Mouse (Mus musculus): ENCODE data around the gene Sarnp. TPM values are rescaled to one million over a fixed set of nuclear protein-coding genes. Genes with fewer than 3 reads are reported as not detected.

Gene Sarnp
- 10 to 100 TPM; 43.4 to 56.2 (median 49.5) TPM for total RNA-seq (2022)

DNA sequence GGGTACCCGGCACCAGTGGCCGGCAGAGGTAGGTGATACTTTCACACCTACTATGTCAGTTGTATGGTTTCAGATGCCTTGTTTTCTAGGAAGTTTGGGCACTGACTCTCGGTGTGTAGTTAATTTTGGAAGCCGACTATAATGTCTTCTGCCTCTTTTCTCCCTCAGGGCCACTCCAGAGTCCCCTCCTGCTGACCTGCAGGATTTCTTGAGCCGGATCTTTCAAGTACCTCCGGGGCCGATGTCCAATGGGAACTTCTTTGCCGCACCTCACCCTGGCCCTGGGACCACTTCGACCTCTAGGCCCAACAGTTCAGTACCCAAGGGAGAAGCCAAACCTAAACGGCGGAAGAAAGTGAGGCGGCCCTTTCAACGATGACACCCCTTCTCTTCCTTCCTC, at the start of gene Sarnp:
TSS of gene Sarnp (plus strand) at position 301 of the 400 bp plus-strand sequence.
- DNase-seq: no peak

DNA sequence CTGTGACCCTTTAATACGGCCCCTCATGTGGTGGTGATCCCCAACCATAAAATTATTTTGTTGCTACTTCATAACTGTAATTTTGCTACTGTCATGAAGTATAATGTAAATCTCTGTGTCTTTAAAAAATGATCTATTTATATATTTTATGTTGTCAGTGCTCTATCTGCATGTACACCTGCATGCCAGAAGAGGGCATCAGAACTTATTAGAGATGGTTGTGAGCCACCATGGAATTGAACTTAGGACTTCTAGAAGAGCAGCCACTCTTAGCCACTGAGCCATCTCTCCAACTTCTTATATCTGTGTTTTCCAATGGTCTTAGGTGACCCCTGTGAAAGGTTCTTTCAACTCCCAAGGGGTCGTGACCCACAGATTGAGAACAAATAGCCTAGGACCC, 44.2 kb upstream of the Sarnp start:
- no peak for DNase-seq

DNA sequence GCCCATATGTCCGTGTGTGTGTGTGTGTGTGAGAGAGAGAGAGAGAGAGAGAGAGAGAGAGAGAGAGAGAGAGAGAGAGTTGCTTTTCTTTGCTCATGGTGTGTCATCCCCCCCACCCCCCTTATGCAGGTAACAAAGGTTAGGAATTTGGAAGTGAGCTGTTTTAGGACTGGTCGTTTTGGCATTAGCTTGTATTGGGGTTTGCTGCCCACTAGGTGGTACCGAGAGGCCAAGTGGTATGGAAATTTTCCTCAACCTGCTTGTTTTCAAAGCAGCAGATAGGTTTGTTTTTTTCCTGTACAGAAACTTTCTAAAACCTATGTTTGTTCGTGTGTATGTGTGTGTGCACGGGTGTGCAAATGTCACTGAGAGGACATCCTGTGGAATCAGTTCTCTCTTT, 43.4 kb upstream of the Sarnp start:
- DNase-seq: no peak

DNA sequence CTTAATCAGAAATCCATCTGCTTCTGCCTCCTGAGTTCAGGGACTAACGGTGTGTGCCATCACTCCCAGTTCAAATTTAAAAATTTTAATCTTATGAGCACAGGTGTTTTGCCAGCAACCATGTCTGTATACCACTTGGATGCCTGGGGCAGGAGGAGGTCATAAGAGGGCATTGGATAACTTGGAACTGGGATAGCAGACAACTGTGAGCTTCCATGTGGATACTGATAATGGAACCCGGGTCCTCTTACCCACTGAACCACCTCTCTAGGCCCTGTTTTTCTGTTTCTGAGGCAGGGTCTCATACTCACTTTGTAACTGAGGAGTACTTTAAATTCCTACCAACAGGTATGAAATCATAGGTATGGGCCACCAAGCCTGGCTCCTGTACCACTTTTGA, 38.7 kb upstream of the Sarnp start:
- no peak for DNase-seq

DNA sequence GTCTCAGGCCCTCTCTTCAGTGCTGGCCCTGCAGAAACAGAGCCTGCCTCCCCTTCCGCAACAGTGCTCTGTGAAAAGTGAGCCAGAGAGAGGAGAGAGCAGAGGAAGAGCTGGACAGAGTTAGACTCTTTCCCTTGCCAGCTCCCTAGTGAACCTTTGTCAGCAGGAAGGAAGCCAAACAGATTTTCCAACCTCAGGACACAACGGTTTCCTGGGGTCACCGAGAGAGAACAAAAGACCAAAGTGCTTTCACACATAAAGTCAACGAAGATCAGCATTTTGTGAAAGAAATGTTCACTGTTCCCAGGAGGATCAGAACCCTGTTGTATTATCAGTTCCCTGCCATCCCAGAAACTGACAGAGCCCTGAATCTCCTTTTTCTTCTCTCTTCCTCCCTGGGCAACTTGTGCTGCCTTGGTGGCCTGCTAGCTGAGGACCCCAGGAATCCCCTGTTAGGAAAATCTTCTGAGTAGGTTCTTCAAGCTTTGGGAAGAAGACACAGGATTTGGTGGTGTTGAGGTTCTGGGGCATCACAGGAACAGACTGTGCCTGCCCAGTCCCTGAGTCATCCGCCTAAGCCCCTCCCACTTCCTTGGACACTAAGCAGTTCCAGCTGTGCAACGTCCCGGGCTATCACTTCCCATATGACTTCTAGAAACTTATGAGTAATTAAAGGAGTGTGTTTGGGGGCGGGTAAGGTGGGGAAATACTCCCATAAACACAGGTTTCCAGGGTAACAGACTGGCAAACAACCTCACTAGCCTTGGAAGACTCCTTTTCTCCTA, 37.9 kb upstream of the Sarnp start:
- peak; percentile 71 for DNase-seq

DNA sequence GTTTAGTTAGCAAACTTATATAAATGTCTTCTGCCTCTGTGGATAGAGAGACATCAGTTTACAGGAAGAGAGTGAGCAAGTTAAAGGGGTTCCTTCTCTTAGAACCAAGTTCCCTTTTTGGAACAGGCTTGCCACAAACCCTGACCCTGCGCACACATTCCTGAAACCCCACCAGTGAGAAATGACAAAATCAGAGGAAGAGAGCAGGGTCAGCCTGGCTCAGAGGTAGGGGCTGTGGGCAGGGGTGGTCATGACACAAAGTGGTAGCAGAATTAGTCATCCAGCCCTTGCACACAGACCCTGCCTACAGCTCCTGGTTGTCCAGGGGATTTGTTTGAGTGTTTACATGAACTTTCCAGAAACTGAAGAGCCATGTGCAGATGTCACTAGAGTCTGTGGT, 36.9 kb upstream of the Sarnp start:
- no peak for DNase-seq

DNA sequence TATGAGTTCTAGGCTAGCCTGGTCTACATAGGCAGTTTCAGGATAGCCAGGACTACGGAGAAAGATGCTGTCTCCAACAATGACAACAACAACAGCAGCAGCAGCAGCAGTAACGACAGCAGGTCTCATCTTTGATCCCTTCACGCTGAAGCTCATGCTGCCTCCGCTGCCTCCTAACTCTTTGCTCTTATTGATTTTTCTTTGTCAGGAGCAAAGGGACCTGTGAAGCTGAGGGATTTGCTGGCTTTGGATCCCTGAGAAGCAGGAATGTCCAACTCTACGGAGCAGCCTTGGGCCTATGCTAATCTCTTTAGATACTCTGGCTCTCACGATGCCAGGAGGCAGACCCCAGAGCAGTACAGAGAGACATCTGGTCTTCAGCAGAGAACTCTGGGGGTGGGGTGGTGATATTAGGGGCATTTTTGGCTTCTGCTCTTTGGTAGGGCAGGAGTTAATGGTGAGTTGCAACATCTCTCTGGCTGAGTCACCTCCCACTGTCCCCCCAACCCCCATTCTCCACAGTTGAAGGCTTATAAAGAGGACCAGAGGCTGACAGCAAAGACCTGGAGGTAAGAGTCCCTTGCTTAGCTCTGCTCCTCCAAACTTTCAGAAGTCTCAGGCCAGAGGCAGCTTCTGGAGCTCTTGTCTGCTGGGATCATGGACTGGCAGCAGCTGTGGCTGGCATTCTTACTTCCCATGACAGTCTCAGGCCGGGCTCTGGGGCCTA, 26.6 kb upstream of the Sarnp start, which contains the start of gene Mmp19:
TSS of gene Mmp19 (plus strand) at position 513 of the 727 bp plus-strand sequence.
- DNase-seq: peak; percentile 37

DNA sequence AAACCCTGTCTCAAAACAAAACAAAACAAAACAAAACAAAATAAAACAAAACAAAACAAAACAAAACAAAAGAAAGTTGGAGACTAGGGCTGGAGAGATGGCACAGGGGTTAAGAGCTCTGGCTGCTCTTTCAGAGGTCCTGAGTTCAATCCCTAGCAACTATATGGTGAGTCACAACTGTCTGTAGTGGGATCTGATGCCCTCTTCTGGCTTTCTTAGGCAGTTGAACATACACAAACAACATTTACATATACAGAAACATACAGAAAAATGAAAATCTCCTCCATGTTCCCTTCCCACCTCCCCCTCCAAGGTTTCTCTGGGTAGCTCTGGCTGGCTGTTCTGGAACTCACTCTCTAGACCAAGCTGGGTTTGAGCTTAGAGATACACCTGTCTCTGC, 25.1 kb upstream of the Sarnp start:
- DNase-seq: no peak

DNA sequence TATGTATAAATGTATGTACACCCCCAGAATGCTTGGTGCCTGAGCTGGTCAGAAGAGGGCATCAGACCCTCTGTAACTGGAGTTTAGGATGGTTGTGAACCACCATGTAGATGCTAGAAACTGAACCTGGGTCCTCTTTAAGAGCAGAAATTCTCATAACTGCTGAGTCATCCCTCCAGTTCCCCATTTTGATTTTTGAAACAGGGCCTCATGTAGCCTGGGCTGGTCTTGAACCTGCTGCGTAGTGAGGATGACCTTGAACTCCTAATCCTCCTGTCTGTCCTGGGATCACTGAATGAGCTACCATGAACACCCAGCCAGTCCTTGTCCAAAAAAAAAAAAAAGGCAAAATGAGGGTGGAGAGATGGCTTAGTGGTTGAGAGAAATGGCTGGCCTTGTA, 23.9 kb upstream of the Sarnp start:
- DNase-seq: no peak

DNA sequence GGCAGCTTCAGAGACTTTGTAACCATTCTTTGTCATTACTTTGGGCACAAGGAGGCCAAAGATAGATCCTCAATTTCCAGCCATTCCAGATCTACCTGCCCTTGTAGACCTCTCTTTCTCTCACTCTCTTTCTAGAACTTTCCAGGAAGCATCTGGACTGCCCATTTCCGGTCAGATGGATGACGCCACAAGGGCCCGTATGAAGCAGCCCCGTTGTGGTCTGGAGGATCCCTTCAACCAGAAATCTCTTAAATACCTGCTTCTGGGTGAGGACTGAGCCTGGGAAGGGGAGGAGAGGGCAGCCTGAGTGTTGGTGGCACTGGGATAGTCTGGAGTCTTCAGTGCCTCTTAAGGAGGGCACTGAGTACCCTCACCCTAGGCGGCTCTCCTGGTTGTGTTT, 22.7 kb upstream of the Sarnp start:
- DNase-seq: no peak

DNA sequence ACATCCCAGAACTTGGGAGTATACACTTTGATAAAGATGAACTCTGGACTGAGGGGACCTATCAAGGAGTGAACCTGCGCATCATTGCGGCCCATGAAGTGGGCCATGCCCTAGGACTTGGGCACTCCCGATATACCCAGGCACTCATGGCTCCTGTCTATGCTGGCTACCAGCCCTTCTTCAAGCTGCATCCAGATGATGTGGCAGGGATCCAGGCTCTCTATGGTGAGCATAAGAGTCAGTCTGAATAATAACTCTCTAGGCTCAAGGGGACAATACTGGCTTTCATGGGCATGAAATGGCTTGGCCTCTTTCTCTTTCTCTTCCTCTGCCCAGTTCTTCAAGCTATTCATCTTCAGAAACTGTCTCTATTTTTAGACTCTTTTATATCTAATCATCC, 21.6 kb upstream of the Sarnp start:
- no peak for DNase-seq

DNA sequence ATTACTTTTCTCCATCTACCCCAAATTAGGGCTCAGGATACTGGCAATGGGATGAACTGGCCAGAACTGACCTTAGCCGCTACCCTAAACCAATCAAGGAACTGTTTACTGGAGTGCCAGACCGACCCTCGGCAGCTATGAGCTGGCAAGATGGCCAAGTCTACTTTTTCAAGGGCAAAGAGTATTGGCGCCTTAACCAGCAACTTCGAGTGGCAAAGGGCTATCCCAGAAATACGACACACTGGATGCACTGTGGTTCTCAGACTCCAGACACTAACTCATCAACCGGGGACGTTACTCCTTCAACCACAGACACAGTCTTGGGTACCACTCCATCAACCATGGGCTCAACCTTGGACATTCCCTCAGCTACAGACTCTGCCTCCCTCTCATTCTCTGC, 18.5 kb upstream of the Sarnp start:
- no peak for DNase-seq

DNA sequence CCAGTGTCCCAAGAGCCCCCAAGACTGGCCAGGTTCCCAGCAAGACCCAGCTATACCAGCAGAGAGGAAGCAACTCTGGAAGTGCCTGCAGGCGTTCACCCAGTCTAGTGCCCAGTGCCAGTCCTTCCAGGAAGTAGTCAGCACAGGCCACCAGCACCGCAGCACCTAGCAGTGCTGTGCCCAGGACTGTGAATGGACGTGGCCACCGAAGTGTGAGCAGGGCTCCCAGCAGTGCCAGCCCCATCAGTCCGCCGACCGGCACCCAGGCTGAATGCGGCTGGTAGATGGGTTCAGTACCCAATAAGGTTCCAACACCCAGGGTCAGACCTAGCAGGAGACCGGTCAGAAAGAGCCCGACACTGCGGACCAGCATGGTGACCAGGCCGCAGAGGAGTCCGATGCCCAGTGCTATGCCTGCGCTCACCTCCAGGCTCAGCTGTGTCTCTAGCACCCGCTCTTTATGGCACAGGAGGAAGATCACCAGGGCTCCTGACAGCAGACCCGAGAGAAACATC, 15.1 kb upstream of the Sarnp start:
- DNase-seq: no peak

DNA sequence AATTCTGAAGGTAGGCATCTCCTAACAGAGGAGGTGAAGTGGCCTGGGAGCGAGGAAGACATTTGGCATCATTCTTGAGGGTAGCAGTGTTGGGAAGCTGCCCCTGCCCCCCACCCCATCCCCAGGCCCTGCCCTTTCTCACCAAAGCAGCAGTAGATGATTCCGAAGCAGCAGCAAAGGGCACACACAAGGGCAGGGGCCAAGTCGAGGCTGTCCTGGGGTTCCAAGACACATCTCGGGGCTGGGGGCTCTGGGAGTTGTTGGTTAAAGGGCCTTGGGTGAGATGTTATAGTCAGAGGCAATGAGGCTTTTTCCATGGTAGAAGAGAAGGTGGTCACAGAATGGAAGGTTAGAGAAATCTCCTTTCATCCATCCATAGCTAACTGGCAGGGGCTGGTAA, 14.2 kb upstream of the Sarnp start:
- DNase-seq: no peak

DNA sequence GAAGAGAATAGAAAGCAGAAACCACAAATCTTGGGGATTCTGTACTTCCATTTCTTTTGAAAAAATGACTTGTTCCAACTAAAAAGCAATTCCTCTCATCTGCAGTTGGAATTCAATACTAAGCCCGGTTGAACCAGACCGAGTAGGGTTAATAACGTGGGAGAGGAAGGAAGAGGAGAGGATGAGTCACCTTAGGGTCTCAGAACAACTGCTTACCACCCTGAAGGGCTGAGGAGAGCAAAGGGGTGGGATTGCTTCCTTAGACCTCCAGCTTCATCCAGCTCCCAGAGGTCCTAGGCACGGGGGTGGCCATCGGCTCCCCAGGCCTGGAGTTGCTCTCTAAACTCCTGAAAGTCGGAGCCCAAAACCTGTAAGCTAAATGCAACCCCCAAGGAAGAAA, 13.8 kb upstream of the Sarnp start:
- DNase-seq: no peak

DNA sequence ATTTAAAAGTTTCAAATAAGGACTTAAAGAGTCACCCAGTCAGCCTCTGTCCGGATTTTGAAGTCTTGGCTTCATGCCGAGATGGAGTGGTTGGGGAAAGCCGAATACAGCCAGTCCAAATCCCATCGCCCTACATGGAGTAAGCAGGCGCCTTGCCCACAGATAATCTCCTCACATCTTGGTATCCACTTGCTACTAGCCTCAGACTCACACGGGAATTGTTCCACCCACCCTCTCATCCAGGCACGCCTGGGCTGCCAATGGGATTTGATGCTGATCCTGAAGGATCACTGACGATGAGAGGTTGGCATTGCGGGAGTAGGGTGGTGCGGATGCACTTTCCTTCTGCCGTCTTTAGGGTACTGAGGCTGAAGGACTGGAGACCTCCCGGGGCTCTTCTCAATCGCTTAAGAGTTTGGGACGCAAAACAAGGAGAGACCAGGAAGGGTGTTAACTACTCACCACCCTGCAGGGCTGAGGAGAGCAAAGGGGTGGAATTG, 13.3 kb upstream of the Sarnp start, which contains the start of gene Dnajc14:
TSS of gene Dnajc14 (plus strand) at position 292 of the 500 bp plus-strand sequence.
- peak; percentile 51 for DNase-seq

DNA sequence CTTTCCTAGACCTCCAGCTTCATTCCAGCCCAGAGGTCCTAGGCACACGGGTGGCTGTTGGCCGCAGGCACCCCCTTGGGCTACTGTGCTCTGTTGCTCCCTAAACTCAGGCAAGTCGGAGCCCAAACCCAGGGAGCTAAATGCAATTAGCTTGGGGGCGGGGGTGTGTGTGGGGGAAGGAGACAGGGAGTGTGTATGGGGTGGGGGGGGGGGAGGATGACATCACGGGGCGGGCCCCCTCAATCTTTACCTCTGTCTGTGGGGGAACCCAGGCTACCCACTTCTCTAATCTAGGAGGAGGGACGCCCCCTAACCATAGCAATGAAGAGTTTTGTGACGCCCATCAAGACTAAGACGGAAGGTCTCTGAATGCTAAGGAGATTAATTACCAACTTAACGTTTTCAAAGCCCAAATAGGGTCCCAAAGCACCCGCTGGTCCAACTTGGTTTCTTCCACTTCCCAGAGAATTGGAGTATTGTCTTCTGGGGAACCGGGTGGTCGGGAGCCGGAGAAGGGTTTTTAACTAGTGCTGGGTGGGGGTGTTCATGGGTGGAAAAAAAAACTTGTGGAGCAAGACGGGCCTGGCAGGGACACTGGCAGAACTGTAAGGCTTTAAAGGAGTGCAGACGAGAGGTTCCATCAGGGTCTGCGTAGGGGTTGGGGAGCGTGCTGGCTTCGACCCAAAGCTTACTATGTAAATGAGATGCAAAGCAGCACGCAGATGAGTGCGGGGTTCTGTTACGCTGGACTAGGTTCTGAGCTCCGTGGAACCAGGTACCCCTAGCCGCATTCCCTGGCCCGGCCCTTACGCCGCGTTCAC, 12.7 kb upstream of the Sarnp start, which contains the start of gene Tmem198b:
TSS of gene Tmem198b (minus strand) at position 100 of the 821 bp plus-strand sequence.
- peak; percentile 47 for DNase-seq

DNA sequence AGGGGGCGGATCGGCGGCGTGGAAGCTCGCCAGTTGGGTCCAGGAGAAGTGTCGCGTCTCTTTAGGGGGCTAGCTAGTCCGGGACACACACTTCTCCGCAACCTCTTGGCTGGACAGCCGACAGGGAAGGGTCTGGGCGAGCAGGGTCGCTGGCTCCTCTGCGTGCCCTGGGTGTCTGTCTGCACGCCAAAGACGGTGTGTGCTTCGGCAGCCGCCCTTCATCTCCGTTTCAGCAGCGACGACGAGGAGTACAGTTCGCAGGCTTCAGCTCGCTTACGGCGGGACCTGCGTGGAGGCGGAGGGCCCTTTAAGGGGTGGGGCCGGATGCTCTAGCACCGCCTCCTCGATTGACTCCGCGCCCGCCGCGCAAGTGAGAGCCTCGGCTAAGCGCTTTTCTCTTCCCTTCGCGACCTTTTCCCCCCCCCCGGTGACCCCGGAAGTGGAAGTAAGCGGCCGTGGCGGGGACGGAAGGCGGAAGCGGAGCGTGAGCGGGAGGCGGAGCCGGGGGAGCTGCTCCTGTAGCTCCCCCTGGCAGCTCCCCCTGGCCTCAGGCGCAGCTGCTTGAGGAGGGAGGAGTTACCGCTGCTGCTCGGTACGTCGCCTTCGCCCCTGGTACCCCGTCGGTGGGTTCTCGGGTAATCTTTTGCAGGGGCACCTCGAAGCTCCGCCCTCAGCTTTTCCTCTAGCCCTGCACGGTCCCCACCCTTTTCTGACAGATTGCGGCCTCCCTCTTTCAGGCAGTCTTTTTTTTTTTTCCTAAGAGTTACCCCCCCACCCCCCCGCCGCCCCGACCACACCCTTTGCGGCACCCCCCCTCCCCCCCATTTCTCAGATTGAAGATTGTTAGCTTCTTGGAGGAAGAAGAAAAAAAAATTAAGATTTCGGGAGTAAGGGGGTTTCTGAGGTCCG, 11.8 kb upstream of the Sarnp start:
- DNase-seq: peak; percentile 93

DNA sequence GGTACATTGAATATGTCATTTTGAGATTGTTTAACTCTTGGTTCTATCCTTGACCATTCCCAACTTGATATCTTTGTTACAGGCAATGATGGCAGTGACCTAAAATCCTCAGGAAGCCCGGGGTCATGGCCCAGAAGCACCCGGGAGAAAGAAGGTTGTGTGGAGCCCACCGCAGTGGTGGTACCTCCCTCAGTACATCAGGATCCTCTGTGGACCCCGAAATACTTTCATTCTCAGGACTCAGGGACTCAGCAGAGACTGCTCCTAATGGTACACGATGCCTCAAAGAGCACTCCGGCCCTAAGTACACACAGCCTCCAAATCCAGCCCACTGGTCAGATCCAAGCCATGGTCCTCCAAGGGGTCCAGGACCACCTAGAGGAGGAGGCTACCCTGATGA, 11.0 kb upstream of the Sarnp start:
- DNase-seq: no peak

DNA sequence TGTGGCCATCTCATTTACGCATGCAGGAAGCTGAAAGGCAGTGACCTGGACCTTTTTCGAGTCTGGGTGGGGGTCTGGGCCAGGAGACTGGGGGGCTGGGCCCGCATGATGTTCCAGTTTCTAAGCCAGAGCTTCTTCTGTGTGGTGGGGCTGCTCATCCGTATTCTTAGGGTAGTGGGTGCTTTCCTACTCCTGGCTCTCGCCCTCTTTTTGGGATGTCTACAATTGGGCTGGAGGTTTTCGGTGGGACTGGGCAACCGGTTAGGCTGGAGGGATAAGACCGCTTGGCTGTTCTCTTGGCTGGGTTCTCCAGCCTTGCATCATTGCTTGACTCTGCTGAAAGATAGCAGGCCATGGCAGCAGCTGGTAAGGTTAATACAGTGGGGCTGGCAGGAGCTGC, 10.1 kb upstream of the Sarnp start:
- DNase-seq: no peak

DNA sequence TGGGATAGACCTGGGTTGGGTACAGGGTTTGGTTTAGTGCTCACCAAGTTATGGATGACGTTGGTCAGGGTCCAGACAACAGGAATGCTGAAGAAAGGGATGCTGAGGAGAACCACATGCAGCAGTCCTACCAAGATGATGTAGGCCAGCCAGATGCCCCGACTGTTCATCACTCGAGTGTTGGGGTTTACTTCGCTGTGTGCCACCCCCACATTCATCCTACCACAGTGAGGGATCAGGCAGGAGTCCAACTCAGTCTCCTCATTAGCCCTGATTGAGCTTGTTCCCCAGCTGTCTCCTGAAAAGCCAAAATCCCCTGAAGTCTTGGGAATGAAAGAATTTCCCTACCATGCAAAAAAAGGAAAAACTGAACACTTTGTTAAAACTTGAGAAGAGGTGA, 3.1 kb downstream of the Sarnp start:
- DNase-seq: no peak
